Mouse (Mus musculus) MEL (cell line): ENCODE measurements around the gene Metrnl. TPM values are rescaled to one million over a fixed set of nuclear protein-coding genes. Genes with fewer than 3 reads are reported as not detected.

ENCODE experiments used
- DNase-seq: peaks from one replicate; pipeline ENCODE4 v3.0.0; 2011; ENCODE audit warnings: low read depth, low spot score
- H3K27ac ChIP-seq: 2 replicates; pipeline ENCODE4 v1.5.1; 2012; ENCODE audit warnings: low read depth, mild to moderate bottlenecking, control low read depth, low read length, moderate library complexity; ENCODE audit not compliant: control insufficient read depth
- H3K27me3 ChIP-seq, 2 experiments: fragments of 150-350 bp in 1 of 2; sonication (generic) in 1 of 2; 2 replicates each; pipeline ENCODE4 v1.6.1; 2012; ENCODE audit warnings: low read length in 2 of 2, mild to moderate bottlenecking in 2 of 2, improper control_type of control experiment in 1 of 2, moderate library complexity in 1 of 2; ENCODE audit not compliant: insufficient read depth in 2 of 2, control insufficient read depth in 1 of 2
- H3K36me3 ChIP-seq, 2 experiments: 2 replicates each; pipeline ENCODE4 v1.6.1; 2012 to 2014; ENCODE audit warnings: low read length in 2 of 2, improper control_type of control experiment in 1 of 2, inconsistent platforms in 1 of 2, mild to moderate bottlenecking in 1 of 2; ENCODE audit not compliant: insufficient read depth in 2 of 2, control insufficient read depth in 1 of 2
- H3K4me1 ChIP-seq, 2 experiments: fragments of 150-350 bp in 1 of 2; sonication (generic) in 1 of 2; 2 replicates each; pipeline ENCODE4 v1.6.1; 2012; ENCODE audit warnings: low read length in 2 of 2, improper control_type of control experiment in 1 of 2, mild to moderate bottlenecking in 1 of 2; ENCODE audit not compliant: insufficient read depth in 2 of 2, control insufficient read depth in 1 of 2
- H3K4me3 ChIP-seq, 2 experiments: fragments of 150-350 bp in 1 of 2; sonication (generic) in 1 of 2; 2 replicates each; pipeline ENCODE4 v1.5.1; 2012; ENCODE audit warnings: low read depth in 2 of 2, low read length in 2 of 2, mild to moderate bottlenecking in 2 of 2, moderate library complexity in 2 of 2, control low read depth in 1 of 2, improper control_type of control experiment in 1 of 2; ENCODE audit not compliant: control insufficient read depth in 1 of 2, insufficient read depth in 1 of 2
- H3K79me2 ChIP-seq: 2 replicates; pipeline ENCODE4 v1.6.1; 2012; ENCODE audit warnings: mild to moderate bottlenecking, low read length, moderate library complexity; ENCODE audit not compliant: control insufficient read depth, poor library complexity, insufficient read depth
- H3K9ac ChIP-seq: 2 replicates; pipeline ENCODE4 v1.6.1; 2012; ENCODE audit warnings: low read depth, mild to moderate bottlenecking, control low read depth, low read length, moderate library complexity; ENCODE audit not compliant: control insufficient read depth, poor library complexity, severe bottlenecking
- H3K9me3 ChIP-seq: fragments of 150-350 bp; sonication (generic); replicated peaks from 2 replicates; pipeline ENCODE4 v1.6.1; 2012; ENCODE audit warnings: mild to moderate bottlenecking, low read length, improper control_type of control experiment, moderate library complexity; ENCODE audit not compliant: insufficient read depth
- BHLHE40 ChIP-seq: IDR thresholded peaks from 2 replicates; pipeline ENCODE4 v1.6.1; 2012; ENCODE audit warnings: low read depth, mild to moderate bottlenecking, inconsistent platforms, low read length, improper control_type of control experiment, borderline replicate concordance
- CHD1 ChIP-seq: IDR thresholded peaks from 2 replicates; pipeline ENCODE4 v1.6.1; 2012; ENCODE audit warnings: low read depth, mild to moderate bottlenecking, inconsistent platforms, low read length, improper control_type of control experiment
- CHD2 ChIP-seq: IDR thresholded peaks from 2 replicates; pipeline ENCODE4 v1.6.1; 2011; ENCODE audit warnings: low read length, improper control_type of control experiment
- CTCF ChIP-seq, 3 experiments: IDR thresholded peaks in 2 of 3; conservative IDR thresholded peaks in 1 of 3; 2 replicates each; pipeline ENCODE4 v1.5.1; 2011 to 2012; ENCODE audit warnings: low read length in 3 of 3, low read depth in 2 of 3, mild to moderate bottlenecking in 2 of 3, improper control_type of control experiment in 1 of 3, inconsistent platforms in 1 of 3, mixed read lengths in 1 of 3, moderate library complexity in 1 of 3; ENCODE audit not compliant: control insufficient read depth in 1 of 3, insufficient read depth in 1 of 3, poor library complexity in 1 of 3, severe bottlenecking in 1 of 3
- E2F4 ChIP-seq: IDR thresholded peaks from 2 replicates; pipeline ENCODE4 v1.6.1; 2011; ENCODE audit warnings: low read depth, low read length, improper control_type of control experiment, borderline replicate concordance
- EP300 ChIP-seq, 2 experiments: IDR thresholded peaks; 2 replicates each; pipeline ENCODE4 v1.6.1; 2011; ENCODE audit warnings: improper control_type of control experiment in 2 of 2, low read length in 2 of 2, low read depth in 1 of 2, mild to moderate bottlenecking in 1 of 2
- ETS1 ChIP-seq: IDR thresholded peaks from 2 replicates; pipeline ENCODE4 v1.6.1; 2012; ENCODE audit warnings: low read depth, mild to moderate bottlenecking, inconsistent platforms, low read length, improper control_type of control experiment, moderate library complexity
- GABPA ChIP-seq: IDR thresholded peaks from 2 replicates; pipeline ENCODE4 v1.6.1; 2012; ENCODE audit warnings: low read depth, mild to moderate bottlenecking, inconsistent platforms, low read length, improper control_type of control experiment, moderate library complexity
- GATA1 ChIP-seq: IDR thresholded peaks from 2 replicates; pipeline ENCODE4 v1.6.1; 2011; ENCODE audit warnings: low read depth, low read length, improper control_type of control experiment
- JUND ChIP-seq: IDR thresholded peaks from 2 replicates; pipeline ENCODE4 v1.6.1; 2011; ENCODE audit warnings: low read depth, mild to moderate bottlenecking, improper control_type of control experiment, low read length
- MAZ ChIP-seq: IDR thresholded peaks from 2 replicates; pipeline ENCODE4 v1.6.1; 2012; ENCODE audit warnings: low read depth, mild to moderate bottlenecking, inconsistent platforms, low read length, improper control_type of control experiment
- MEF2A ChIP-seq: IDR thresholded peaks from 2 replicates; pipeline ENCODE4 v1.6.1; 2014; ENCODE audit warnings: low read depth, mild to moderate bottlenecking, inconsistent platforms, low read length, improper control_type of control experiment; ENCODE audit not compliant: poor library complexity, insufficient replicate concordance, severe bottlenecking; ENCODE audit errors: extremely low read depth
- MYB ChIP-seq: IDR thresholded peaks from 2 replicates; pipeline ENCODE4 v1.6.1; 2011; ENCODE audit warnings: mild to moderate bottlenecking, low read depth, low read length, improper control_type of control experiment
- MYC ChIP-seq: IDR thresholded peaks from 2 replicates; pipeline ENCODE4 v1.6.1; 2011; ENCODE audit warnings: low read depth, mild to moderate bottlenecking, low read length, improper control_type of control experiment, moderate library complexity
- POLR2A ChIP-seq, 2 experiments: IDR thresholded peaks; 2 replicates each; pipeline ENCODE4 v1.6.1; 2011 to 2012; ENCODE audit warnings: low read length in 2 of 2, mild to moderate bottlenecking in 2 of 2, control low read depth in 1 of 2, improper control_type of control experiment in 1 of 2, low read depth in 1 of 2, moderate library complexity in 1 of 2; ENCODE audit not compliant: control insufficient read depth in 1 of 2, insufficient read depth in 1 of 2, poor library complexity in 1 of 2
- POLR2AphosphoS2 ChIP-seq: IDR thresholded peaks from 2 replicates; pipeline ENCODE4 v1.6.1; 2011; ENCODE audit warnings: low read length, improper control_type of control experiment
- SIN3A ChIP-seq: IDR thresholded peaks from 2 replicates; pipeline ENCODE4 v1.6.1; 2012; ENCODE audit warnings: low read length, improper control_type of control experiment, inconsistent platforms
- TAL1 ChIP-seq: IDR thresholded peaks from 2 replicates; pipeline ENCODE4 v1.6.1; 2012; ENCODE audit warnings: mild to moderate bottlenecking, inconsistent platforms, low read length, moderate library complexity, mixed read lengths
- TCF12 ChIP-seq: IDR thresholded peaks from 2 replicates; pipeline ENCODE4 v1.6.1; 2014; ENCODE audit warnings: low read depth, mild to moderate bottlenecking, inconsistent platforms, low read length, improper control_type of control experiment, moderate library complexity
- USF1 ChIP-seq: IDR thresholded peaks from 2 replicates; pipeline ENCODE4 v1.6.1; 2014; ENCODE audit warnings: low read depth, mild to moderate bottlenecking, inconsistent platforms, low read length, improper control_type of control experiment, moderate library complexity
- USF2 ChIP-seq, 2 experiments: IDR thresholded peaks; 2 replicates each; pipeline ENCODE4 v1.6.1; 2011 to 2012; ENCODE audit warnings: improper control_type of control experiment in 2 of 2, low read length in 2 of 2, borderline replicate concordance in 1 of 2, inconsistent platforms in 1 of 2, low read depth in 1 of 2, mild to moderate bottlenecking in 1 of 2; ENCODE audit not compliant: insufficient read depth in 1 of 2
- polyA plus RNA-seq, 2 experiments: library from polyadenylated mRNA; stranded (reverse) in 1 of 2; unstranded in 1 of 2; fragments of >175 nt in 1 of 2; fragments of >200 nt in 1 of 2; gene quantifications; 2 replicates each; pipeline versions ENCODE4 v1.2.1 to v1.2.4; 2012; ENCODE audit warnings: low replicate concordance in 2 of 2, low read depth in 1 of 2; ENCODE audit not compliant: insufficient read length in 2 of 2, insufficient read depth in 1 of 2, missing spikeins in 1 of 2
- total RNA-seq: library from RNA; depleted of rRNA; stranded (reverse); fragments of 300-350 nt; gene quantifications from 2 replicates; pipeline ENCODE4 v1.2.3, GENCODE M21; 2012

Metrnl gene
- total and polyA plus RNA-seq, 3 experiments, result 2.7 to 2.9 TPM; not detected in 1

DNA sequence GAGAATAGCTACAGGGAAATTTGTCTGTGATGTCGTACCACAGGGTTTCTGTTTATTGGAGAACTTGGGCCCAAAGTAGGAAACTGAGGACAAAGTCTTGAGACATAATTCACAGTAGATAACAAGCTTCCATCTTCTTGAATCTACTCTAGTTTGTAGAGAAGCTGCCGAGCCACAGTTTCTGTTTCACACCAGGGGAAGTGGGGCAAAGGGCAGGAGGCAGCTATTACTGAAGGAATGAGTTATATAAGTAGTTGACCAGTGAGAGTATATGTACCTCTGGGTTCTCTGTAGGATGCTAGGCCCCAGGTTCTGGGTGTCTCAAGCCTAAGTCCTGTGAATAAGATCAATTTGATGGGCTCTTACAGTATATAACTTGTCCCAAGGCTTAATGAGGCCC lies 12.2 kb downstream of the Metrnl start:
- DNase-seq, result no peak
- Histone ChIP-seq H3K9me3 (no peaks in the 10 kb centered on the region), H3K4me1 (peaks cover 30 to 41% of the 10 kb centered on the region in 2 experiments), H3K79me2 (no peaks in the 10 kb centered on the region), H3K9ac (no peak overlapping the region), H3K27me3 (no peaks in the 10 kb centered on the region), H3K27ac (peak overlapping the region; percentile 63), H3K36me3 (peaks cover 0 to 30% of the 10 kb centered on the region in 2 experiments; a peak in 2 of 4 replicates), H3K4me3 (no peak overlapping the region)
- TF ChIP-seq GATA1, result no peak
- TF ChIP-seq MYB, result no peak
- no peak for TF ChIP-seq USF1
- no peak for TF ChIP-seq MAZ
- no peak for TF ChIP-seq USF2 (IDR thresholded peaks at IDR 0.05; ENCODE audit: borderline replicate concordance in 1 of 2, insufficient read depth in 1 of 2, low read depth in 1 of 2, low read length in 2 of 2)
- TF ChIP-seq SIN3A, result no peak
- TF ChIP-seq JUND, result no peak
- no peak for TF ChIP-seq CTCF (IDR thresholded peaks at IDR 0.05 in 2 of 3, conservative IDR thresholded peaks at IDR 0.05 in 1 of 3; ENCODE audit: control insufficient read depth in 1 of 3, insufficient read depth in 1 of 3, low read depth in 2 of 3, low read length in 3 of 3, poor library complexity in 1 of 3, severe bottlenecking in 1 of 3)
- TF ChIP-seq EP300 (IDR thresholded peaks at IDR 0.05; ENCODE audit: low read depth in 1 of 2, low read length in 2 of 2), result no peak
- TF ChIP-seq POLR2AphosphoS2, result no peak
- no peak for TF ChIP-seq CHD2
- no peak for TF ChIP-seq BHLHE40
- no peak for TF ChIP-seq ETS1
- TF ChIP-seq POLR2A (IDR thresholded peaks at IDR 0.05; ENCODE audit: control insufficient read depth in 1 of 2, insufficient read depth in 1 of 2, low read depth in 1 of 2, low read length in 2 of 2, poor library complexity in 1 of 2), result no peak
- TF ChIP-seq TCF12, result no peak
- TF ChIP-seq TAL1, result no peak
- no peak for TF ChIP-seq CHD1
- TF ChIP-seq E2F4, result no peak

DNA sequence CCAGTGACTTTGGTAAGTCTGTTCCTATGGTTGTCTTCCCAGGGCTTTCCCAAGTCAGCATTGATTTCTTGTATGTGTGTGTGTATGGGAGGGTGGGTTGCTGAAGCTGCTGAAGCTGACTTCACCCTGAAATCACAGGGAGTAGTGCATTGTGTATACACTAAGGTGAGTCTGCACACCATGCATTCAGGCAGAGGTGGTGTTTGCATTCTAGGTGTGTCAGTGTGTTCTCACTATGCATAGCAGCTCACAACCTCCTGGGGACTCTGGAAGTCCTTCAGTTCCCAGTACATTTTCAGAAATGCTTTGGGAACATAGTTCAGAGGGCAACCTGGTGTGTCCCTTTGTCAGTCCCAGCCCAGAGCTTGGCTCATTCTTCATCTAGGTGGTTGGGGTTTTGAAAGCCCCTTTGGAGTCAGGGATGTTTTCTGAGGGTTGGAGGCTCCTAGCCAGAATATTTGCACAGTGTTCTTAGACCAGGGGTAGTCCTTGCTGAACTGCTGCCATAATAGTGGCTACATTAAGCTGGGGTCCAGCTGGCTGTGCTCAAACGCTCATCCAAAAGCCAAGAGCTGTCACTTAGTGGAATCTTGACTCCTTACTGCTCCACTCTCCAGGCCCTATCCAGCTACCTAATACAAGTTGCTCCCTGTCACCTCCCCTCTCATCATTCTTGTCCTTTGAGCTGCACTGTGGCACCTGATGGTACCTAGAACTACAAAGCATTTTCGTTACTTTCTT lies 13.6 kb downstream of the Metrnl start:
- TF ChIP-seq MEF2A (no peak), MYC (no peak), GABPA (no peak), GATA1 (no peak)
- Histone ChIP-seq H3K79me2 (no peaks in the 10 kb centered on the region), H3K36me3 (peaks cover 0 to 19% of the 10 kb centered on the region in 2 experiments; a peak in 2 of 4 replicates), H3K4me3 (no peak overlapping the region), H3K27ac (no peak overlapping the region), H3K27me3 (no peaks in the 10 kb centered on the region), H3K4me1 (peaks cover 19 to 27% of the 10 kb centered on the region in 2 experiments), H3K9me3 (no peaks in the 10 kb centered on the region), H3K9ac (no peak overlapping the region)
- DNase-seq, result no peak
